8 mouse cellular contexts compared by ENCODE assay signal in genomic region chr6:86848915-86849644, GRCm38 (mm10). TPM values are rescaled to one million over a fixed set of nuclear protein-coding genes. Genes with fewer than 3 reads are reported as not detected.
DNase-seq lines count a peak whose midpoint lies in the region; ATAC-seq lines count a peak whose summit lies in the region.

Gene Aak1, plus strand, starts transcription at chr6:86849517.

- ATAC-seq in common myeloid progenitor, adult 5-6 weeks (replicated peaks; ENCODE audit: low read depth, poor library complexity, severe bottlenecking) = peak; percentile 84

- H3K4me3 ChIP-seq in megakaryocyte, embryonic 14.5 days (replicated peaks) = peak within 1 kb of the TSS; percentile 98

- H3K27me3 ChIP-seq in megakaryocyte, embryonic 14.5 days (replicated peaks) = peaks cover 2% of the 10 kb centered on the region

- H3K36me3 ChIP-seq in megakaryocyte, embryonic 14.5 days (replicated peaks; ENCODE audit: low read length) = peaks cover 10% of the 10 kb centered on the region

- DNase-seq in ZHBTc4 (ENCODE audit: low read depth, low spot score) = peak; percentile 93
- peak; percentile 85 to 89 for DNase-seq in gastrocnemius, adult 8-10 months (ENCODE audit: low spot score in 2 of 2)
- DNase-seq in hindlimb bud, embryonic 11.5 days (ENCODE audit: extremely low spot score, low read depth, low spot score) = peak; percentile 64
- DNase-seq in left cerebral cortex, adult 8-10 months (ENCODE audit: low spot score in 2 of 2) = peak; percentile 88 to 91
- DNase-seq in right cerebral cortex, postnatal 10 days (ENCODE audit: low spot score in 2 of 2) = peak; percentile 94 to 95
- peak; percentile 90 for DNase-seq in urinary bladder, postnatal 25 days (ENCODE audit: low spot score)

- peaks cover 60% of the 10 kb centered on the region for H3K4me1 ChIP-seq in megakaryocyte, embryonic 14.5 days

- no peaks in the 10 kb centered on the region for H3K9me3 ChIP-seq in megakaryocyte, embryonic 14.5 days

RNA-seq across cellular contexts. Expression of gene Aak1, which starts in this region (rescaled TPM):
- total RNA-seq in common myeloid progenitor, adult 5-6 weeks (2017) = 7.1 and 12.2 TPM in 2 replicates
- total RNA-seq in gastrocnemius, adult 8-10 months (2022) = 10 to 100 TPM; 33.1 to 53.8 (median 37.8) TPM
- 100 to 1,000 TPM; 363 to 417 (median 388) TPM for total RNA-seq in left cerebral cortex, adult 8-10 months (2022)
- polyA plus RNA-seq in megakaryocyte, embryonic 14.5 days (2012; ENCODE audit: insufficient read depth, low replicate concordance) = 2.2 and 6.8 TPM in 2 replicates

Comparison
In these comparisons a context has a peak if more than half of its experiments do, and no peak if none do; other contexts are left out.
1. Peak in every context shown above with its lines: DNase-seq, ATAC-seq and H3K4me3 ChIP-seq.
2. RNA of gene Aak1 (total RNA-seq): 363 to 417 TPM in left cerebral cortex, adult 8-10 months; 33.1 to 53.8 TPM in gastrocnemius, adult 8-10 months and 7.1 to 12.2 TPM in common myeloid progenitor, adult 5-6 weeks; every median in the first group is over 4 times any median in the second.